Mouse (Mus musculus) liver, postnatal 0 days (tissue): ENCODE results near the gene Lipn.

Experiments used
- CTCF ChIP-seq: sonication (generic); IDR thresholded peaks from 2 replicates; pipeline ENCODE4 v1.5.1; 2016; ENCODE audit warnings: antibody characterized with exemption, low read depth
- EP300 ChIP-seq: IDR thresholded peaks from 2 replicates; pipeline ENCODE4 v1.6.1; 2016; ENCODE audit warnings: antibody characterized with exemption, low read depth, mild to moderate bottlenecking

GRCm38 (mm10) chr19:34039731-34040130 is 27.4 kb upstream of the Lipn start:
- TF ChIP-seq CTCF = no peak
- TF ChIP-seq EP300 = no peak
